Mouse (Mus musculus) midbrain, embryonic 14.5 days (tissue): ENCODE results near the gene Hist1h2bh. TPM values are rescaled to one million over a fixed set of nuclear protein-coding genes. Genes with fewer than 3 reads are reported as not detected.
"Not testable (repeated sequence)": the region's sequence is repeated elsewhere in the genome, so short reads cannot be mapped to it uniquely, and the experiment has no call there.

ENCODE experiments used
- ATAC-seq: fragments of 200-750 bp; cut with Nextera tagmentation; 2 replicates; pipeline ENCODE4 v1.8.0; 2017; ENCODE audit warnings: moderate number of reproducible peaks, moderate library complexity; ENCODE audit not compliant: low FRiP score, low TSS enrichment
- DNase-seq: peaks from one replicate; pipeline ENCODE4 v3.0.0-alpha.2; 2015
- H3K27ac ChIP-seq: fragments of 300-500 bp; sonication (generic); replicated peaks from 2 replicates; pipeline ENCODE4 v1.5.1; 2014; ENCODE audit warnings: mild to moderate bottlenecking, low read depth, low read length, moderate library complexity
- H3K27me3 ChIP-seq: fragments of 300-500 bp; sonication (generic); 2 replicates; pipeline ENCODE4 v1.6.1; 2014; ENCODE audit warnings: low read length, control low read depth, mixed read lengths; ENCODE audit not compliant: control insufficient read depth, insufficient read depth
- H3K36me3 ChIP-seq: fragments of 300-500 bp; sonication (generic); 2 replicates; pipeline ENCODE4 v1.6.1; 2014; ENCODE audit warnings: low read length, control low read depth; ENCODE audit not compliant: control insufficient read depth, insufficient read depth
- H3K4me1 ChIP-seq: fragments of 300-500 bp; sonication (generic); 2 replicates; pipeline ENCODE4 v1.6.1; 2014; ENCODE audit warnings: mild to moderate bottlenecking, antibody characterized with exemption, low read length, control low read depth; ENCODE audit not compliant: control insufficient read depth, insufficient read depth
- H3K4me2 ChIP-seq: fragments of 300-500 bp; sonication (generic); 2 replicates; pipeline ENCODE4 v1.6.1; 2014; ENCODE audit warnings: mild to moderate bottlenecking, low read length, moderate library complexity
- H3K4me3 ChIP-seq: fragments of 300-500 bp; sonication (generic); replicated peaks from 2 replicates; pipeline ENCODE4 v1.5.1; 2014; ENCODE audit warnings: low read depth, low read length
- H3K9ac ChIP-seq: fragments of 300-500 bp; sonication (generic); replicated peaks from 2 replicates; pipeline ENCODE4 v1.6.1; 2014; ENCODE audit warnings: mild to moderate bottlenecking, low read length, moderate library complexity
- H3K9me3 ChIP-seq: fragments of 300-500 bp; sonication (generic); 2 replicates; pipeline ENCODE4 v1.6.1; 2016; ENCODE audit warnings: low read length, control low read depth, mixed read lengths; ENCODE audit not compliant: control insufficient read depth
- WGBS: fragments of 180-500 bp; shearing (Covaris S2); extraction: QIAGEN DNeasy Blood & Tissue Kit; methylation state at CpG from one replicate; pipeline ENCODE4 v1.1.7; 2014; 5-methylcytosine and 5-hydroxymethylcytosine counted together
- polyA plus RNA-seq: library from polyadenylated mRNA; unstranded; fragments of >200 nt; fragmentation: Nextera tagmentation; extraction: Ambion mirVana; gene quantifications from 2 replicates; pipeline ENCODE4 v1.2.1, GENCODE M21; 2014

Hist1h2bh gene
- 0.13 and 0.30 TPM in 2 replicates for polyA plus RNA-seq

DNA sequence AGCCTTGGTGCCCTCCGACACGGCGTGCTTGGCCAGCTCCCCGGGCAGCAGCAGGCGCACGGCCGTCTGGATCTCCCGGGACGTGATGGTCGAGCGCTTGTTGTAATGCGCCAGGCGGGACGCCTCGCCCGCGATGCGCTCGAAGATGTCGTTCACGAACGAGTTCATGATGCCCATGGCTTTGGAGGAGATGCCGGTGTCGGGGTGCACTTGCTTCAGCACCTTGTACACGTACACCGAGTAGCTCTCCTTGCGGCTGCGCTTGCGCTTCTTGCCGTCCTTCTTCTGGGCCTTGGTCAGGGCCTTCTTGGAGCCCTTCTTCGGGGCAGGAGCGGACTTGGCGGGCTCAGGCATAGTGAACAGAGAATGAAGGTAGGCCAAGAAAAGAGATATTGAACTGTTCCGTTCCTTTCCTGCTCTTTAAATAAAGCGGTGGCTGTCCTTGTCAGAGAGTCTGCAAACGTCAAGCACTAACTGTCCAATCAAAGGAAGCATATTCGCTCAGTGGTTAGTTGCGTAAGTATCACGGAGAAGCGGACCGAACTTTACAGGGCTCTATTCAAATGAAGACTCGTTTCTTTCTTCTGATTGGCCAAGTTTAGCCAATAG, at the start of gene Hist1h2bh:
Gene Hist1h2bh, minus strand, starts transcription at position 394 of the 609 bp plus-strand sequence.
- Histone ChIP-seq H3K4me2 (peak within 1 kb of the TSS; percentile 85), H3K27ac (peak within 1 kb of the TSS; percentile 76), H3K4me3 (peak within 1 kb of the TSS; percentile 45), H3K9ac (peak within 1 kb of the TSS; percentile 34; the same call in 1 of the 2 replicates)
- not testable (repeated sequence) for H3K36me3 ChIP-seq, H3K9me3 ChIP-seq, H3K27me3 ChIP-seq, H3K4me1 ChIP-seq
- peak; percentile 87 for ATAC-seq
- 0% methylated on average over 34 of the region's 42 CpGs for WGBS
- peak; percentile 87 for DNase-seq

DNA sequence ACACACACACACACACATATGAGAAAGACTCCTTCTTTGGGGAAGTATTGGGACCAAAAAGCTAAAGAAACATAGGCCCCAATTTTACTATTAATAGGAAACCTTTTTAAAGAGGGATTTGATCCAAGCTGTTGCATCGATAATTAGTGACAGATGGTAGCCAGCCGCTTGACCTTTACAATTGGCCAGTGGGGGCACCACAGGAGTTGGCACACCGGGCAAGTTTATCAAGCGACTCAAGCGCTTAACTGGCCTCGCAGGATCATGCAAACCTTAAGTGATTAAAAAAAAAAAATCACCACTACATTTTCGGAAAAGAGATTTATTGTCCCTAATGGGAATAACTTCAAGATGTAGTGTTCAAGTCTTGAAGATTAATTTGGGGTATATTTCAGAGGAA, 49.4 kb upstream of the Hist1h2bh start:
- H3K9ac ChIP-seq, result no peak overlapping the region
- no peak overlapping the region for H3K27ac ChIP-seq
- no peak overlapping the region for H3K4me2 ChIP-seq
- DNase-seq (no peak), ATAC-seq (no peak)
- WGBS, result 89% methylated on average over 7 of the region's 7 CpGs
- H3K4me1 ChIP-seq, result no peaks in the 10 kb centered on the region
- H3K9me3 ChIP-seq, result no peaks in the 10 kb centered on the region
- no peaks in the 10 kb centered on the region for H3K36me3 ChIP-seq
- no peak overlapping the region for H3K4me3 ChIP-seq
- no peaks in the 10 kb centered on the region for H3K27me3 ChIP-seq

DNA sequence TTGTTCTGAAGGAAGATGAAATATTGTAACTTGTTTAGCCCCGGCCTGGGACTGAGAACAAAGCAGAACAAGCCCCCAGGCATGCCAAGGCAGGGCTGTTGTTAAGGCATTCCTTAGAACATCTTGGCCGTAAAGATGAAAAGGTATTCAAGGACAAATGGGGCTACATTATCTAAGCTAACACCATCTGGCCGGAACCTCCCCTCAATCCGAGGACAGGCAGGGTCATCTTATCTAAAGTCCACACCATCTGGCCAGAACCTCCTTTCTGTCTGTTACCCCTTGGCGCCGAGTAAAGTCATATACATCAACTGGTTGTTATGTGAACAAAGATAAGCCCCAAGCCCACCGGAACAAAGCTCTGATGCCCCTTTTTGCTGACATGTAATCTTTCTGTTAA, 48.7 kb upstream of the Hist1h2bh start:
- H3K27ac ChIP-seq, H3K9ac ChIP-seq, DNase-seq, H3K4me2 ChIP-seq, H3K27me3 ChIP-seq, H3K36me3 ChIP-seq, H3K9me3 ChIP-seq, H3K4me1 ChIP-seq, H3K4me3 ChIP-seq, ATAC-seq: not testable (repeated sequence)
- 97% methylated on average over 7 of the region's 7 CpGs for WGBS

DNA sequence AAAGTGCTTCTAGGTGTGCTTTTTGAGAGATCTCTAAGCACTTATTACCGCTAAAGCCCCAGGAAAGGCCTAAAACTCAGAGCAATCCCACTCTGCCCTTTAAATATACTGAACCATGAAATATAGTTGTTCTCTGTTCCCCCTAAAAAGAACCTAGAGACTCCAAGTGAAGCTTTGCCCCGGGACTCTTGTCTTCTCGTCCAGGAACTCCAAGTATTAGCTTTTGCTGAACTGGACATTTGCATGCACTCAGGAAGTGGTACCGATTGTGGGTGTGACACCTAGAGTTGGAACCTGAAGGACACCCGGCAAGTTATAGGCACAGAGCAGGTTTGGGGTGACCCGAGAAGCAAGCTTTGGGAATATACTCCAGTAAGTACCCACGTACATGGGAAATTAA, 48.0 kb upstream of the Hist1h2bh start:
- no peaks in the 10 kb centered on the region; the same call in 1 of the 2 replicates for H3K4me1 ChIP-seq
- no peak overlapping the region for H3K4me3 ChIP-seq
- H3K27ac ChIP-seq, result no peak overlapping the region
- no peaks in the 10 kb centered on the region for H3K9me3 ChIP-seq
- WGBS, result 93% methylated on average over 7 of the region's 7 CpGs
- H3K27me3 ChIP-seq, result no peaks in the 10 kb centered on the region
- DNase-seq (no peak), ATAC-seq (no peak)
- no peak overlapping the region for H3K9ac ChIP-seq
- H3K4me2 ChIP-seq, result no peak overlapping the region
- H3K36me3 ChIP-seq, result no peaks in the 10 kb centered on the region

DNA sequence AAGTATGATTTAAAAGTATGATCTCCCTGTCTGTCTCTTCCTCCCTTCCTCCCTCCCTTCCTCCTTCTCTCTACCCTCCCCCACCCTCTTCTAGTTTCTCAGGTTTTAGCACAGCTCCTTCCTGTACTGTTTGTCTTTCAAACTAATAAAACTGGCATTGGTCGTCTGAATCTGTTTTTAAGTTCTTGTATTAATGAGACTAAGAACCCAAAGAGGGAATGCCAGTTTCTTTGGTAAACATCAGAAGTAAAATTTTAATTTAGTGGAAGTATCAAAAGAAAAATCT, 43.7 kb upstream of the Hist1h2bh start:
- 0 out of 2 replicates have a peak overlapping the region, but pooled peaks have one; percentile 23 for H3K27ac ChIP-seq
- H3K9ac ChIP-seq, result no peak overlapping the region; the same call in 1 of the 2 replicates
- WGBS, result 2% methylated on average over 1 of the region's 1 CpGs
- H3K4me2 ChIP-seq, result peak overlapping the region; percentile 90
- no peaks in the 10 kb centered on the region for H3K27me3 ChIP-seq
- ATAC-seq (no peak), DNase-seq (no peak)
- H3K9me3 ChIP-seq, result no peaks in the 10 kb centered on the region
- peak overlapping the region; percentile 51 for H3K4me3 ChIP-seq
- H3K4me1 ChIP-seq, result peaks cover 13% of the 10 kb centered on the region
- H3K36me3 ChIP-seq, result no peaks in the 10 kb centered on the region

GRCm38 (mm10) chr13:23586099-23586939, 43.1 kb upstream of the Hist1h2bh start:
- no peak overlapping the region; the same call in 1 of the 2 replicates for H3K9ac ChIP-seq
- H3K4me2 ChIP-seq, result peak overlapping the region; percentile 90
- no peaks in the 10 kb centered on the region for H3K27me3 ChIP-seq
- peak overlapping the region; percentile 23; the same call in 1 of the 2 replicates for H3K27ac ChIP-seq
- no peak for ATAC-seq
- H3K4me1 ChIP-seq, result peaks cover 16% of the 10 kb centered on the region
- H3K36me3 ChIP-seq, result no peaks in the 10 kb centered on the region
- no peaks in the 10 kb centered on the region for H3K9me3 ChIP-seq
- peak; percentile 34 for DNase-seq
- WGBS, result under 1% methylated on average over 22 of the region's 22 CpGs
- H3K4me3 ChIP-seq, result peak overlapping the region; percentile 51

DNA sequence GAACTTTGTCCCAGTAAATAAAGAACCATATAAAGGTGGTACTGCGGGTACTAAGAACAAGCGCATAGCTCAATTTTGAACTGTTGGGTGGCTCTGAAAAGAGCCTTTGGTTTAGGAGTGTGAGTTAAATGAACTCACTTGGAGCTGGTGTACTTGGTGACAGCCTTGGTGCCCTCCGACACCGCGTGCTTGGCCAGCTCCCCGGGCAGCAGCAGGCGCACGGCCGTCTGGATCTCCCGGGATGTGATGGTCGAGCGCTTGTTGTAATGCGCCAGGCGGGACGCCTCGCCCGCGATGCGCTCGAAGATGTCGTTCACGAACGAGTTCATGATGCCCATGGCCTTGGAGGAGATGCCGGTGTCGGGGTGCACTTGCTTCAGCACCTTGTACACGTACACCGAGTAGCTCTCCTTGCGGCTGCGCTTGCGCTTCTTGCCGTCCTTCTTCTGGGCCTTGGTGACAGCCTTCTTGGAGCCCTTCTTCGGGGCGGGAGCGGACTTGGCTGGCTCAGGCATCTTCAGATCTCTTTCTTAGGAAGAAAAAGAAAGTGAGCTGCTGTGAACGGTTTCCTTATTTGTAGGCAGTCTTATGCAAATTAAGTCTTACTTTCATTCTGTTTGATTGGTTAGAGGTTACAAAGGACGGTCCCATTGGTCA, 42.4 kb upstream of the Hist1h2bh start:
- under 1% methylated on average over 31 of the region's 36 CpGs for WGBS
- peak; percentile 91 for DNase-seq
- H3K27ac ChIP-seq, result peak overlapping the region; percentile 94
- H3K9ac ChIP-seq, result peak overlapping the region; percentile 60
- peaks cover 16% of the 10 kb centered on the region for H3K4me1 ChIP-seq
- H3K9me3 ChIP-seq, H3K27me3 ChIP-seq, H3K36me3 ChIP-seq: not testable (repeated sequence)
- peak; percentile 90 for ATAC-seq
- peak overlapping the region; percentile 51 for H3K4me3 ChIP-seq
- peak overlapping the region; percentile 90 for H3K4me2 ChIP-seq

- Histone ChIP-seq H3K4me1 (peaks cover 16% of the 10 kb centered on the region), H3K4me3 (peak overlapping the region; percentile 51)
- under 1% methylated on average over 21 of the region's 21 CpGs for WGBS
These were observed 41.8 kb upstream of the Hist1h2bh start for GRCm38 (mm10) chr13:23585029-23585441.

More at GRCm38 (mm10) chr13:23585029-23585441, 41.8 kb upstream of the Hist1h2bh start:
- Histone ChIP-seq H3K9me3 (no peaks in the 10 kb centered on the region), H3K36me3 (no peaks in the 10 kb centered on the region), H3K27me3 (no peaks in the 10 kb centered on the region), H3K4me2 (peak overlapping the region; percentile 90), H3K9ac (peak overlapping the region; percentile 60), H3K27ac (peak overlapping the region; percentile 94)
- DNase-seq (peak; percentile 84), ATAC-seq (no peak)
